Mouse (Mus musculus): Measurements from ENCODE around the gene Gm7075. TPM values are rescaled to one million over a fixed set of nuclear protein-coding genes. Genes with fewer than 3 reads are reported as not detected.
"Not testable (repeated sequence)": the region's sequence is repeated elsewhere in the genome, so short reads cannot be mapped to it uniquely, and the experiment has no call there.

Gene Gm7075
- polyA plus RNA-seq, 1 experiment from 2014 or later, result not detected

DNA sequence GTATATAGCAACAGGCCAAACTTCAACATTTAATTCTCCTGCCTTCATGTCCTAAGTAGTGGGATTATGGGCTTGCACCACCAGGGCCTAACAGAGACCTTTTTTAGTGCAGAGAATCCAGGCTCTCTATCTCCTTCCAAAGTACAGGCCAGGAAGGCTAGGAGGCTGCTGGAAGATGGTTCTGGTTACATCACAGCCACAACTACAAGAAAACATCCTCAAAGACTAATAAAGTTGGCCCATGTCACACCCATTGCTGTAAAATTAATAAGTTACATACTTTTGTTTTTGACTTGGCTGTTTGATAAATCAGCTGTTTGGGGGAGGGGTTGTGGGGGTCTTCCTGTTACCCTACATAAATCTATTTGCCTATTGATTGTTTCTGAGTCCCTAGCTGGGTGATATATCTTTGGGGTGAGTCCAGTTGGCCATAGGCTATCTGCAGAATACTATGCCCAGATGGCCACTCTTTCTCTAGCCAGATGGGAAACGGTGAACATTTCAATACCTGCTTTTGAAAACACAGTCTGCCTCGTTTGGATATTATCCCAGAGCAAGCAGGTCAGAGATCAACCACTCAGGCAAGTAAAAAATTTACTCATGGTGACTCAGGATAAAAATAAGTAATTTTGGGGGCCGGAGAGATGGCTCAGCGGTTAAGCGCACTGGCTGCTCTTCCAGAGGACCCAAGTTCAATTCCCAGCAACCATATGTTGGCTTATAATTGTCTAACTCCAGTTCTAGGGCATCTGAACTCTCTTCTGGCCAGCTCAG, 18.7 kb downstream of the Gm7075 start:
- 76% methylated on average over 5 of the region's 5 CpGs for WGBS
- no peak overlapping the region for H3K4me2 ChIP-seq (ENCODE audit: low read depth, low read length)
- H3K4me3 ChIP-seq (ENCODE audit: low read length), result no peak overlapping the region
- no peaks in the 10 kb centered on the region for H3K27me3 ChIP-seq (ENCODE audit: control insufficient read depth, insufficient read depth, low read depth, low read length)
- H3K9ac ChIP-seq (ENCODE audit: low read length), result no peak overlapping the region
- no peaks in the 10 kb centered on the region for H3K9me3 ChIP-seq (ENCODE audit: control insufficient read depth, low read length)
- no peaks in the 10 kb centered on the region for H3K36me3 ChIP-seq (ENCODE audit: control insufficient read depth, insufficient read depth, low read length)
- no peak for ATAC-seq (ENCODE audit: low read depth)
- H3K4me1 ChIP-seq (replicated peaks; ENCODE audit: control insufficient read depth, insufficient read depth, low read length), result no peaks in the 10 kb centered on the region
- H3K27ac ChIP-seq (ENCODE audit: low read length), result no peak overlapping the region

DNA sequence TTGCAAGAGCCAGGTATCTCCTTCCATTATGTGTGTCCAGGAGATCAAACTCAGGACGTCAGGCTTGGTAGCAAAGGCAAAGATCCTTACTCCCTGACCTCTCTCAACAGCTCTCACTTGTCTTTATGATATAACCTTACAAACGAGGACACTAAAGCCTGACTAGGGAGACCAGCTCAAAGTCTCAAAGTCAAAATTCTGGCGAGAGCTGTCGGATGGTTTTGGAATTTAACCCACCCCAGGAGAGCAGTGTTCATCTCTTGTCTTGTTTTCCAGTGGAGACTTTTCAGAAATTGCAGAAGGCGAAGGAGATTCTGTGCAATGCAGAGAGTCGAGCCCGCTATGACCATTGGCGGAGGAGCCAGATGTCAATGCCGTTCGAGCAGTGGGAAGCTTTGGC, 24.6 kb downstream of the Gm7075 start:
- Histone ChIP-seq H3K4me3 (ENCODE audit: low read length) (no peak overlapping the region), H3K9me3 (ENCODE audit: control insufficient read depth, low read length) (no peaks in the 10 kb centered on the region), H3K4me2 (ENCODE audit: low read depth, low read length) (no peak overlapping the region), H3K27me3 (ENCODE audit: control insufficient read depth, insufficient read depth, low read depth, low read length) (no peaks in the 10 kb centered on the region), H3K9ac (ENCODE audit: low read length) (no peak overlapping the region), H3K36me3 (ENCODE audit: control insufficient read depth, insufficient read depth, low read length) (no peaks in the 10 kb centered on the region), H3K27ac (ENCODE audit: low read length) (no peak overlapping the region), H3K4me1 (replicated peaks; ENCODE audit: control insufficient read depth, insufficient read depth, low read length) (no peaks in the 10 kb centered on the region)
- 89% methylated on average over 10 of the region's 10 CpGs for WGBS
- no peak for ATAC-seq (ENCODE audit: low read depth)

DNA sequence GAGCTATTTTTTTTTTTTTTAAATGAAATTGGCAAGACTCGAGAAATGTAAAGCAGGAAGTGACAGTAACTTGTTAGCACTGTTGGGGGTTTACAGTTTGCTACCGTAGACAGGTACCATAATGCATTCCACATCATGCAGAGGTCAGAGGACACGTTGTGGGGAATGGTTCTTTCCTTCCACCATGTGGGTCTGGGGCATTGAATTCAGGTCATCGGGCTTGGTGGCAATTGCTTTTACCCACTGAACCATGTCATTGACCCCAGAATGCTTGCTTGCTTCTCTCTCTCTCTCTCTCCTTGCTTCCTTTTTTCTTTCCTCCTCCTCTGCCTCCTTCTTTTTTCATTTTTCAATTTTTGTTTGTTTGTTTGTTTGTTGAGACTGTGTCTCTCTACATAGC, 32.6 kb downstream of the Gm7075 start:
- Histone ChIP-seq H3K27ac (ENCODE audit: low read length) (no peak overlapping the region), H3K4me1 (replicated peaks; ENCODE audit: control insufficient read depth, insufficient read depth, low read length) (no peaks in the 10 kb centered on the region), H3K9me3 (ENCODE audit: control insufficient read depth, low read length) (no peaks in the 10 kb centered on the region), H3K27me3 (ENCODE audit: control insufficient read depth, insufficient read depth, low read depth, low read length) (no peaks in the 10 kb centered on the region), H3K9ac (ENCODE audit: low read length) (no peak overlapping the region), H3K4me2 (ENCODE audit: low read depth, low read length) (no peak overlapping the region), H3K4me3 (ENCODE audit: low read length) (no peak overlapping the region), H3K36me3 (ENCODE audit: control insufficient read depth, insufficient read depth, low read length) (no peaks in the 10 kb centered on the region)
- 59% methylated on average over 4 of the region's 4 CpGs for WGBS
- no peak for ATAC-seq (ENCODE audit: low read depth)

DNA sequence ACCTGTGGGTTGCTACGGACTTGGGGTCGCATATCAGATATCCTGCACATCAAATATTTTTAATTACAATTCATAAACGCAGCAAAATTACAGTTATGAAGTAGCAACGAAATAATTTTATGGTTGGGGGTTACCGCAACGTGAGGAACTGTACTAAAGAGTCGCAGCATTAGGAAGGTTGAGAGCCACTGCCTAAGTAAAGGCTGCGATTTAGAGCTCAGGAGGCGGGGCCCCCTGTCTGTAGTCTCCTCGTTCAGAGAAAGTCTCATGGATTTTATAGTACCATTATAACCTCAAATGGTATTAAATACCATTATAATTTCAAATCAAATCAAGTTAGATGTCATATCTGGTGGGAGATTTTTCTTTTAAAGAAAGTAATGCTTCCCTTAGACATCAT, 34.6 kb downstream of the Gm7075 start:
- 2% methylated on average over 10 of the region's 10 CpGs for WGBS
- no peak for ATAC-seq (ENCODE audit: low read depth)
- Histone ChIP-seq H3K27ac (ENCODE audit: low read length) (no peak overlapping the region; the same call in 1 of the 2 replicates), H3K4me1 (replicated peaks; ENCODE audit: control insufficient read depth, insufficient read depth, low read length) (no peaks in the 10 kb centered on the region), H3K36me3 (ENCODE audit: control insufficient read depth, insufficient read depth, low read length) (no peaks in the 10 kb centered on the region), H3K4me3 (ENCODE audit: low read length) (peak overlapping the region; percentile 61), H3K9ac (ENCODE audit: low read length) (peak overlapping the region; percentile 72), H3K9me3 (ENCODE audit: control insufficient read depth, low read length) (no peaks in the 10 kb centered on the region), H3K27me3 (ENCODE audit: control insufficient read depth, insufficient read depth, low read depth, low read length) (no peaks in the 10 kb centered on the region), H3K4me2 (ENCODE audit: low read depth, low read length) (peak overlapping the region; percentile 83)

DNA sequence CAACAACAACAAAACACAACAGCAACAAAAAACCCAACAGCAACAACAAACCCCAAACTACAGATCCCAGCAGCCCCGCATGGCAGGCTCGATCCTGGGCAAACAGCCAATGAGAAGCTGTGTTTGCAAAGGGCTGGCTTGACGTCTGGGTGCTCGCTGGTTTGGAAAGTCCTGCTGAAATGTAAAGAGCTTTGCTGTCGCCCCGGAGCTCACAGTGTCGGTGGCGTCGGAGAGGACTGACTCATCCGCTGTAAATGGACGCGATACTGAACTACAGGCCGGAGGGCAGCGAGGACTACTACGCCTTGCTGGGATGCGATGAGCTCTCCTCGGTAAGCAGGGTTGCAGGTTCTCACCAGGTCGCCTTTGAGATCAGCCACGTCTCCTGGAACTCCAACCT, 35.1 kb downstream of the Gm7075 start:
- Histone ChIP-seq H3K4me2 (ENCODE audit: low read depth, low read length) (peak overlapping the region; percentile 83), H3K27ac (ENCODE audit: low read length) (peak overlapping the region; percentile 75), H3K9ac (ENCODE audit: low read length) (peak overlapping the region; percentile 72), H3K36me3 (ENCODE audit: control insufficient read depth, insufficient read depth, low read length) (no peaks in the 10 kb centered on the region), H3K27me3 (ENCODE audit: control insufficient read depth, insufficient read depth, low read depth, low read length) (no peaks in the 10 kb centered on the region), H3K4me3 (ENCODE audit: low read length) (peak overlapping the region; percentile 61), H3K9me3 (ENCODE audit: control insufficient read depth, low read length) (no peaks in the 10 kb centered on the region), H3K4me1 (replicated peaks; ENCODE audit: control insufficient read depth, insufficient read depth, low read length) (peaks cover 2% of the 10 kb centered on the region; the same call in 1 of the 2 replicates)
- WGBS, result under 1% methylated on average over 19 of the region's 19 CpGs
- ATAC-seq (ENCODE audit: low read depth), result peak; percentile 76

DNA sequence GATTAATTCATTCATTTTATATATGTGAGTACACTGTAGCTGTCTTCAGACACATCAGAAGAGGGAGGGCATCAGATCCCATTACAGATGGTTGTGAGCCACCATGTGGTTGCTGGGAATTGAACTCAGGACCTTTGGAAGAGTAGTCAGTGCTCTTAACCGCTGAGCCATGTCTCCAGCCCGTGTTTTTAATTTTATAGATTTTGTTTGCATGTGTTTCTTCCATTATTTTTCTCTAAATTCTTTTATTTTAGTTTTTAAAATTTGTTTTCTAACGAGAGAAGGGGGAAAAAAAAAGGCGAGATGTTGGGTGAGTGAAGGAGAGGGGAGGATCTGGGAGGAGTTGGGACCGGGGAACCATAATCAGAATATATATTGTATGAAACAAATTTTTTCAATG, 35.7 kb downstream of the Gm7075 start:
- Histone ChIP-seq H3K4me2 (ENCODE audit: low read depth, low read length) (peak overlapping the region; percentile 83), H3K4me3 (ENCODE audit: low read length) (peak overlapping the region; percentile 61), H3K9ac (ENCODE audit: low read length) (peak overlapping the region; percentile 72)
- 19% methylated on average over 5 of the region's 5 CpGs for WGBS
- not testable (repeated sequence) for H3K9me3 ChIP-seq (ENCODE audit: control insufficient read depth, low read length); H3K4me1 ChIP-seq (replicated peaks; ENCODE audit: control insufficient read depth, insufficient read depth, low read length); H3K27ac ChIP-seq (ENCODE audit: low read length); H3K27me3 ChIP-seq (ENCODE audit: control insufficient read depth, insufficient read depth, low read depth, low read length); H3K36me3 ChIP-seq (ENCODE audit: control insufficient read depth, insufficient read depth, low read length); ATAC-seq (ENCODE audit: low read depth)

DNA sequence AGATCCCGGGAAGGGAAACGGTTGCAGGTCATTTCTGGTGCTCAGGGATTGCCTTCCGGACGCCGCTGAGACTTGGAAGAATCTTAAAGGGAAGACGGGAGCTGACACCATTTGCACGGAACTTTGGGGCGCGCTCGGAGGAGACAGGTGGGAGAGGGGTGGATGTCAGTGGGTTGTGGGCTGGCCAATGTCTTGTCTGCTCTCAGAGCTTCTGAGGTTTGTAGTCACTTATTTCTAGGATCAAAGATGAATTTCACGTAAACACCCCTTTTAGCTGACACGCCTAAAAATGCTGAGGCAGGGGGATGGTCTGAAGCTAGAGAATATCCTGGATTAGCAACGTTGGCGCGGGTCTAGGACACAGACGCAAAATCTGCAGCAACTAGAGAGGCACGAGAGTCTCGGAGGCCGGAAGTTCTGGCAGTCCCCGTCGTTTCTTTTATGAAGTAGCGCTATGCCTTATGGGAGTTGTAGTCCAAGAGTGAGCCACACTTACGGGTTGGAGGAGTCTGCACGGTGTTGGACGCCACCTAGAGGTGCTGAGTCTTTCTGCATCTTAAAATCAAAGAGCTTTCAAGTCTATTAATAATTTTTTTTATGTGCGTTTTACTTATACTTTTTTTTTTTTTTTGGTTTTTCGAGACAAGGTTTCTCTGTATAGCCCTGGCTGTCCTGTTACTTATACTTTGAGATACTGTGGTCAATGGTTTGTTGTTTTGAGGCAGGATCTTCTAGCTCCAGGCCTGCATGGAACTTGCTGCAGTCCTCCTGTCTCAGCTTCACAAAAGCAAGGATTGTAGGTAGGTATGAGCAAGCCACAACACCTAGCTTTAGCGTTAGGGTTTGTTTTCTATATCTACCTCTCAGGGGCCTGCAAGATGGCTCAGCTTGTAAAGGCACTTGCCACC, 39.0 kb downstream of the Gm7075 start, which contains the start of gene Dnajc12:
Dnajc12 (plus strand) TSS at position 72 of the 908 bp plus-strand sequence.
- H3K27ac ChIP-seq (ENCODE audit: low read length), result 0 out of 2 replicates have a peak within 1 kb of the TSS, but pooled peaks have one; percentile 37
- H3K27me3 ChIP-seq (ENCODE audit: control insufficient read depth, insufficient read depth, low read depth, low read length), result no peaks in the 10 kb centered on the region; the same call in 1 of the 2 replicates
- WGBS, result 0% methylated on average over 28 of the region's 28 CpGs
- peak within 1 kb of the TSS; percentile 95 for H3K4me2 ChIP-seq (ENCODE audit: low read depth, low read length)
- ATAC-seq (ENCODE audit: low read depth), result peak; percentile 94
- peak within 1 kb of the TSS; percentile 78 for H3K9ac ChIP-seq (ENCODE audit: low read length)
- H3K4me1 ChIP-seq (replicated peaks; ENCODE audit: control insufficient read depth, insufficient read depth, low read length), result peaks cover 3% of the 10 kb centered on the region; the same call in 1 of the 2 replicates
- H3K4me3 ChIP-seq (ENCODE audit: low read length), result peak within 1 kb of the TSS; percentile 66
- no peaks in the 10 kb centered on the region for H3K36me3 ChIP-seq (ENCODE audit: control insufficient read depth, insufficient read depth, low read length)
- H3K9me3 ChIP-seq (ENCODE audit: control insufficient read depth, low read length), result no peaks in the 10 kb centered on the region

DNA sequence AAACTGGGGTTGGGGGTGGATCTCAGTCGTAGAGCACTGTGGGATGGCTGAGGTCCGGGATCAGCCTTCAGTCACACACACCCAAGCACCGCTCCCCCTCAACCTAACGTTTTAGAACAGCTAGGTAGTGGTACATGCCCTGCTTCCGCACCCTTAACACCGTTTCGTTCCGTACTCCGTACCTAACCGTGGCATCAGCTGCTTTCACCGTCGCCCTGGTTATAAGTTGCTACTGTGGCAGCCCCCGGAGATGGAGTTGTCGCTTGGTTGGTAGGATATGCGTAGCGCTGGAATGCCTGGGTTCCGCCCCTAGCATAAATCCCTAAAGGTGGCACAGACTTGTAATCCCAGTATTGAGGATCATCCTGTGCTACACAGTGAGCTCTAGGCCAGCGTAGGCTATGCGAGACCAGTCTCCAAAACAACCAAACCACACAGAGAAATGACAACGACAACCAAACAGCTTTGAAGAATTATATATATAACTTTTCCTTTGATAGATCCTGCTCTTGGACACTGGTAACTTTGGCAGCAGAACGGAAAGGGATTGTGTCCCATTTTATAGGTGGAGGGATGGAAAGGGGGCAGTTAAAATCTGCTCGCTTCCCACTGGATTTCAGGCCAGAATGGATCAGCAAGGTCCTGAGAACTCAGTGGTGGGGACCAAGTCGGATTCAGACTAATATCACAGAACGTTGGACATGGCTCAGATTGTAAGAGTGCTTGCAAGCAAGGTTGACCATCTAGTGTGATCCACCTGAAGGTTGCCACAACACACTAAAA, 39.9 kb downstream of the Gm7075 start, which contains the start of gene Sirt1:
Sirt1 (minus strand) TSS at position 207 of the 783 bp plus-strand sequence.
- ATAC-seq (ENCODE audit: low read depth), result no peak
- Histone ChIP-seq H3K9me3 (ENCODE audit: control insufficient read depth, low read length) (no peaks in the 10 kb centered on the region), H3K36me3 (ENCODE audit: control insufficient read depth, insufficient read depth, low read length) (no peaks in the 10 kb centered on the region), H3K4me2 (ENCODE audit: low read depth, low read length) (peak within 1 kb of the TSS; percentile 95), H3K4me3 (ENCODE audit: low read length) (peak within 1 kb of the TSS; percentile 66), H3K27me3 (ENCODE audit: control insufficient read depth, insufficient read depth, low read depth, low read length) (no peaks in the 10 kb centered on the region; the same call in 1 of the 2 replicates), H3K4me1 (replicated peaks; ENCODE audit: control insufficient read depth, insufficient read depth, low read length) (peaks cover 3% of the 10 kb centered on the region; the same call in 1 of the 2 replicates), H3K27ac (ENCODE audit: low read length) (0 out of 2 replicates have a peak within 1 kb of the TSS, but pooled peaks have one; percentile 37), H3K9ac (ENCODE audit: low read length) (peak within 1 kb of the TSS; percentile 78)
- WGBS, result 5% methylated on average over 24 of the region's 24 CpGs

Measured in lung, embryonic 16.5 days (tissue).